Mouse (Mus musculus) left cerebral cortex, adult 2 months (tissue): Measurements from ENCODE around the gene Zfp553. TPM values are rescaled to one million over a fixed set of nuclear protein-coding genes. Genes with fewer than 3 reads are reported as not detected.

ENCODE experiments used
- DNase-seq, 2 experiments: peaks; one replicate each; pipeline ENCODE4 v3.0.0; 2021 to 2022; ENCODE audit warnings: low spot score in 2 of 2, mixed read lengths in 1 of 2; ENCODE audit errors: extremely low spot score in 1 of 2
- H3K27ac ChIP-seq: fragments of 200-600 bp; 2 replicates; pipeline ENCODE4 v1.8.1; 2022
- H3K4me3 ChIP-seq: fragments of 200-600 bp; 2 replicates; pipeline ENCODE4 v1.8.1; 2022
- CTCF ChIP-seq: fragments of 200-600 bp; IDR thresholded peaks from 2 replicates; pipeline ENCODE4 v1.8.1; 2022; ENCODE audit warnings: antibody characterized with exemption, mild to moderate bottlenecking, moderate library complexity
- intact Hi-C: fragments of 180-260 bp; cut with DNase I; formaldehyde crosslinking; loops from one replicate; pipeline ENCODE4 v1.15.1; 2025
- total RNA-seq, 2 experiments: library from RNA; stranded (reverse); gene quantifications; 2 replicates each; pipeline ENCODE4 v1.2.3; 2021

The Zfp553 gene
- total RNA-seq, 2 experiments from 2014 or later = 17.8 to 20.5 TPM

- DNase-seq = peak; percentile 93 to 97
- peak within 1 kb of the TSS; percentile 79 for H3K27ac ChIP-seq
- intact Hi-C loops = loop anchor here (5.0 kb wide), 1 partner anchor 217 kb away; the partner anchor contains the start of gene Fbrs
- TF ChIP-seq CTCF = peak; percentile 85
- peak within 1 kb of the TSS; percentile 79 for H3K4me3 ChIP-seq
These were observed 27.6 kb downstream of the Zfp553 start, which contains the start of gene Dctpp1 for GRCm38 (mm10) chr7:127260309-127261111. Dctpp1 (minus strand) TSS chr7:127260709.

GRCm38 (mm10) chr7:127262218-127262961, 29.5 kb downstream of the Zfp553 start:
- intact Hi-C loops = loop anchor here (5.0 kb wide), 1 partner anchor 215 kb away; the partner anchor contains the start of gene Fbrs
- H3K4me3 ChIP-seq = no peak overlapping the region
- H3K27ac ChIP-seq = no peak overlapping the region
- TF ChIP-seq CTCF = no peak
- no peak for DNase-seq

- Histone ChIP-seq H3K27ac (no peak overlapping the region), H3K4me3 (no peak overlapping the region)
- intact Hi-C loops = loop anchor here (5.0 kb wide), 1 partner anchor 214 kb away; the partner anchor contains the start of gene Fbrs
- DNase-seq = no peak
- no peak for TF ChIP-seq CTCF
These were observed 30.7 kb downstream of the Zfp553 start for GRCm38 (mm10) chr7:127263526-127263925.

GRCm38 (mm10) chr7:127270256-127270655, 37.4 kb downstream of the Zfp553 start:
- Histone ChIP-seq H3K4me3 (no peak overlapping the region), H3K27ac (no peak overlapping the region)
- TF ChIP-seq CTCF = no peak
- no peak for DNase-seq
- intact Hi-C loops = loop anchor here (5.0 kb wide), 1 partner anchor 77 kb away; the partner anchor contains the start of gene Zfp768

- Histone ChIP-seq H3K4me3 (no peak overlapping the region), H3K27ac (no peak overlapping the region)
- intact Hi-C loops = loop anchor here (5.0 kb wide), 1 partner anchor 77 kb away; the partner anchor contains the start of gene Zfp768
- no peak for TF ChIP-seq CTCF
- no peak for DNase-seq
These were observed 37.8 kb downstream of the Zfp553 start for GRCm38 (mm10) chr7:127270666-127271065.

- intact Hi-C loops = loop anchor here (5.0 kb wide), 1 partner anchor 76 kb away; the partner anchor contains the start of gene Zfp768
- Histone ChIP-seq H3K27ac (no peak overlapping the region), H3K4me3 (no peak overlapping the region)
- TF ChIP-seq CTCF = no peak
- no peak for DNase-seq
These were observed 38.2 kb downstream of the Zfp553 start for GRCm38 (mm10) chr7:127271093-127271492.

- H3K27ac ChIP-seq = no peak overlapping the region
- DNase-seq = no peak
- TF ChIP-seq CTCF = no peak
- H3K4me3 ChIP-seq = no peak overlapping the region
- intact Hi-C loops = loop anchor here (5.0 kb wide), 1 partner anchor 75 kb away; the partner anchor contains the start of gene Zfp768
These were observed 39.7 kb downstream of the Zfp553 start for GRCm38 (mm10) chr7:127272566-127272965.

- H3K4me3 ChIP-seq = peak overlapping the region; percentile 62
- no peak for DNase-seq
- intact Hi-C loops = loop anchor here (5.0 kb wide), 1 partner anchor 74 kb away; the partner anchor contains the start of gene Zfp768
- H3K27ac ChIP-seq = peak overlapping the region; percentile 96
- no peak; the same call in 1 of the 2 replicates for TF ChIP-seq CTCF
These were observed 40.5 kb downstream of the Zfp553 start for GRCm38 (mm10) chr7:127273118-127273923.

- Histone ChIP-seq H3K4me3 (peak within 1 kb of the TSS; percentile 62), H3K27ac (peak within 1 kb of the TSS; percentile 96)
- intact Hi-C loops = loop anchor here (5.0 kb wide), 1 partner anchor 73 kb away; the partner anchor contains the start of gene Zfp768
- TF ChIP-seq CTCF = no peak
- DNase-seq = peak; percentile 94 to 95
These were observed 41.3 kb downstream of the Zfp553 start, which contains the start of gene Sephs2 for GRCm38 (mm10) chr7:127273925-127274789. Sephs2 (minus strand) TSS chr7:127274055.

GRCm38 (mm10) chr7:127276519-127276961, 43.7 kb downstream of the Zfp553 start:
- Histone ChIP-seq H3K27ac (no peak overlapping the region), H3K4me3 (no peak overlapping the region)
- no peak for DNase-seq
- intact Hi-C loops = no loop called here
- TF ChIP-seq CTCF = no peak
